Mouse (Mus musculus) kidney, postnatal 0 days (tissue): ENCODE results near the gene Eif4ebp2. TPM values are rescaled to one million over a fixed set of nuclear protein-coding genes. Genes with fewer than 3 reads are reported as not detected.

Experiments
- ATAC-seq: fragments of 200-750 bp; cut with Nextera tagmentation; replicated peaks from 2 replicates; pipeline ENCODE4 v1.8.0; 2017; ENCODE audit warnings: low read depth, moderate number of reproducible peaks, moderate TSS enrichment, moderate library complexity; ENCODE audit not compliant: low FRiP score
- DNase-seq: peaks from one replicate; pipeline ENCODE4 v3.0.0-alpha.2; 2016; ENCODE audit warnings: low spot score
- H3K27ac ChIP-seq: fragments of 300-500 bp; sonication (generic); 2 replicates; pipeline ENCODE4 v1.5.1; 2014; ENCODE audit warnings: mild to moderate bottlenecking
- H3K27me3 ChIP-seq: fragments of 300-500 bp; sonication (generic); 2 replicates; pipeline ENCODE4 v1.6.1; 2014; ENCODE audit warnings: low read length, mixed read lengths; ENCODE audit not compliant: insufficient read depth
- H3K36me3 ChIP-seq: fragments of 300-500 bp; sonication (generic); 2 replicates; pipeline ENCODE4 v1.6.1; 2014; ENCODE audit warnings: low read length, mixed read lengths; ENCODE audit not compliant: insufficient read depth
- H3K4me1 ChIP-seq: fragments of 300-500 bp; sonication (generic); replicated peaks from 2 replicates; pipeline ENCODE4 v1.6.1; 2014; ENCODE audit warnings: antibody characterized with exemption, low read length, mixed read lengths; ENCODE audit not compliant: insufficient read depth
- H3K4me2 ChIP-seq: fragments of 300-500 bp; sonication (generic); 2 replicates; pipeline ENCODE4 v1.6.1; 2014; ENCODE audit warnings: mild to moderate bottlenecking, low read length, moderate library complexity, mixed read lengths
- H3K4me3 ChIP-seq: fragments of 300-500 bp; sonication (generic); replicated peaks from 2 replicates; pipeline ENCODE4 v1.5.1; 2014; ENCODE audit warnings: low read depth, low read length
- H3K9ac ChIP-seq: fragments of 300-500 bp; sonication (generic); 2 replicates; pipeline ENCODE4 v1.6.1; 2014; ENCODE audit warnings: low read depth, low read length
- H3K9me3 ChIP-seq: fragments of 300-500 bp; sonication (generic); replicated peaks from 2 replicates; pipeline ENCODE4 v1.6.1; 2016; ENCODE audit warnings: low read length, inconsistent platforms, mixed read lengths
- CTCF ChIP-seq: IDR thresholded peaks from 2 replicates; pipeline ENCODE4 v1.5.1; 2016; ENCODE audit warnings: antibody characterized with exemption, low read depth, mild to moderate bottlenecking, moderate library complexity
- WGBS: fragments of 180-500 bp; shearing (Covaris S2); extraction: QIAGEN DNeasy Blood & Tissue Kit; methylation state at CpG from one replicate; pipeline ENCODE4 v1.1.7; 2014; 5-methylcytosine and 5-hydroxymethylcytosine counted together
- polyA plus RNA-seq: library from polyadenylated mRNA; unstranded; fragments of >200 nt; fragmentation: Nextera tagmentation; extraction: Ambion mirVana; gene quantifications from 2 replicates; pipeline ENCODE4 v1.2.1, GENCODE M21; 2015

Eif4ebp2 gene
- polyA plus RNA-seq, 1 experiment from 2014 or later, result 75.0 TPM

DNA sequence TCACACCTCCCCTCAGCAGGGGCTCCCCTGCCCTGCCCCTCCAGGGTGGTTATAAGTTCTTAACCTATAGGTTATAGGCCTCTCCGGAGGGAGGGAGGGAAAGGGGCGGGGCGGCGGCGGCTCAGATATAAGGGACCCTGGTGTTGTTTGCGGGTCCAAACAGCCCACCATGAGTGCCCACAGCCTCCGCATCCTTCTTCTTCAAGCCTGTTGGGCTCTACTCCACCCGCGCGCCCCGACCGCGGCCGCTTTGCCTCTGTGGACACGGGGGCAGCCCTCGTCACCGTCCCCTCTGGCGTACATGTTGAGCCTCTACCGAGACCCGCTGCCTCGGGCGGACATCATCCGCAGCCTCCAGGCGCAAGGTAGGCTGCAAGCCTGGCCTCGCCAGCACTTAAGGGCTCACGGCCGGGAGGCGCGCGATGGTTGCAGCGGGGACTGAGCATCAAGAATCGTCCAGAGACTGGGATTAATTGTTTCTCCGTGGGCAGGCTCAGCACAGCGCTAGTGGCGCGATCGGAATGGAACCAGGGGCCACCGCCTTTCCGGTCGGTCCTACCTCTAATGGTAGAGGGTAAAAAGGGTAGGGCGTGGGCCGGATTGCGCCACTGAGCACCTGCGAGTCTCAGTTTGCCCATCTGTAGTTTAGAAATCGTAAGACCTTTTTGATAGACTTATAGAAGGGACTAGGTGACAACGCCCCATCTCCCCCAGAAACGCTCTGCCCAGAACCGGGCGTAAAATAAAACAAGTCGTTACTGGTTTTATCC is 34.1 kb downstream of the Eif4ebp2 start:
- Histone ChIP-seq H3K27ac (no peak overlapping the region), H3K9ac (peak overlapping the region; percentile 43), H3K4me3 (peak overlapping the region; percentile 45), H3K4me2 (peak overlapping the region; percentile 81), H3K4me1 (peaks cover 4% of the 10 kb centered on the region; the same call in 1 of the 2 replicates), H3K9me3 (no peaks in the 10 kb centered on the region), H3K36me3 (no peaks in the 10 kb centered on the region), H3K27me3 (peaks cover 24% of the 10 kb centered on the region)
- ATAC-seq, result no peak
- no peak for TF ChIP-seq CTCF
- 1% methylated on average over 50 of the region's 50 CpGs for WGBS
- no peak for DNase-seq

DNA sequence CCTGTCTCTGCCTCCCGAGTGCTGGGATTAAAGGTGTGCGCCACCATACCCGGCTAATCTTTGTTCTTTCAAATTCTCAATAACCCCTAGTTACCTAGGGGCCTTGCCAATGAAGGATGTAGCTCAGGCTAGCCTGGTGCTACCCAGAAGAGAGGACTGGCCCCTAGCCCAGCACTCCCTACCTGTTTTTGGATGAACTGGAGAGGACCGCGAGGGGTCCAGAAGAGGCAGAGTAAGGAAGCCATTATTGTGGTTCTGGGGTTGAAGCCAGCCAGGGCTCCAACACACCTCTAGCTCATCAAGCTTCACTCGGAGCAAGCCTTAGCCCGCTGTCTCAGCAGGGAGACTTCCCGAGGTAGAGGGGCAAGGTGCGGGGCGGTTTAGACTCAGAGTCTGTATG is 34.8 kb downstream of the Eif4ebp2 start, which contains the start of gene Nodal:
Gene Nodal, plus strand, starts transcription at position 301 of the 400 bp plus-strand sequence.
- Histone ChIP-seq H3K27ac (no peak within 1 kb of the TSS), H3K27me3 (peaks cover 24% of the 10 kb centered on the region), H3K9me3 (no peaks in the 10 kb centered on the region), H3K9ac (peak within 1 kb of the TSS; percentile 43), H3K36me3 (no peaks in the 10 kb centered on the region), H3K4me1 (peaks cover 4% of the 10 kb centered on the region; the same call in 1 of the 2 replicates), H3K4me3 (peak within 1 kb of the TSS; percentile 45), H3K4me2 (peak within 1 kb of the TSS; percentile 81)
- 21% methylated on average over 10 of the region's 10 CpGs for WGBS
- no peak; the same call in 1 of the 2 replicates for TF ChIP-seq CTCF
- DNase-seq (no peak), ATAC-seq (no peak)

DNA sequence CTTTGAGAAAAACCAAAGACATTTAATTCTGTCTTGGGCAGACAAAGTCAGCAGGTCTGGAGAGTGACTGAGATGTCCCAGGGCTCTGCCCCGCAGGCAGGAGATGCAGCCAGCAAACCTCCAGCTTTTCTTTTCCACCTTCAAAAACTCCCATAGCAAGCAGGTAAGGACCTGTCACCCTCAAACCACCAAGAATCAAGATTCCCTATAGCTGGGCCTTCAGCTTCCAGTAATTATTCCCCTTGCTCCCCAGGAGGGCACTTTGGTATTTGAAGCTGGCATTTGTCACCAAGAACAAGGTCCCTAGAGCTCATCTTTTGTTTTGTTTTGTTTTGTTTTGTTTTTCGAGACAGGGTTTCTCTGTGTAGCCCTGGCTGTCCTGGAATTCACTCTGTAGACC is 35.4 kb downstream of the Eif4ebp2 start:
- H3K4me1 ChIP-seq, result peaks cover 4% of the 10 kb centered on the region; the same call in 1 of the 2 replicates
- ATAC-seq (no peak), DNase-seq (no peak)
- no peaks in the 10 kb centered on the region for H3K9me3 ChIP-seq
- peaks cover 24% of the 10 kb centered on the region for H3K27me3 ChIP-seq
- no peak overlapping the region for H3K9ac ChIP-seq
- no peak overlapping the region for H3K4me2 ChIP-seq
- no peak for TF ChIP-seq CTCF
- no peak overlapping the region for H3K4me3 ChIP-seq
- 47% methylated on average over 2 of the region's 2 CpGs for WGBS
- no peaks in the 10 kb centered on the region for H3K36me3 ChIP-seq
- H3K27ac ChIP-seq, result no peak overlapping the region

DNA sequence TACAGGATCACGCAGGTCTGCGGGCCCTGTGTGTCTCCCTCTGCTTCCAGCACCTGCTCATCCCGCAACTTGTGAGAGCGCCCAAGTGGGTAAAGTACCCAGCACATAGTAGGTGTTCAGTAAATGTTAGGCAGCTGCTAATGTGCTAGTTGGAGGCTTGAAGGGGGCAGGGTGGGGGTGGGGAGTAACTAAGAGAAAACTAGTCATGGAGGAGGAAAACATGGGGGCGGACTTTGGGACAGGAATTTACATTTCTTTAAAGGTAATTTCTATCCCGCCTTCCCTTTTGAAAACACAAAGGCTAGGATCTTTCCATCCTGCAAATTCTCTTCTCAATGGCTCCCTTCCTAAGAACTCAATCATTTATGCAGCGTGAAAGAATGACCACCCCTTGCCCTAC is 35.9 kb downstream of the Eif4ebp2 start:
- TF ChIP-seq CTCF, result no peak
- Histone ChIP-seq H3K4me3 (no peak overlapping the region), H3K9ac (no peak overlapping the region), H3K4me2 (no peak overlapping the region), H3K4me1 (peaks cover 4% of the 10 kb centered on the region; the same call in 1 of the 2 replicates), H3K36me3 (no peaks in the 10 kb centered on the region), H3K9me3 (no peaks in the 10 kb centered on the region), H3K27ac (no peak overlapping the region), H3K27me3 (peaks cover 24% of the 10 kb centered on the region)
- WGBS, result 37% methylated on average over 7 of the region's 7 CpGs
- DNase-seq, result no peak
- no peak for ATAC-seq

DNA sequence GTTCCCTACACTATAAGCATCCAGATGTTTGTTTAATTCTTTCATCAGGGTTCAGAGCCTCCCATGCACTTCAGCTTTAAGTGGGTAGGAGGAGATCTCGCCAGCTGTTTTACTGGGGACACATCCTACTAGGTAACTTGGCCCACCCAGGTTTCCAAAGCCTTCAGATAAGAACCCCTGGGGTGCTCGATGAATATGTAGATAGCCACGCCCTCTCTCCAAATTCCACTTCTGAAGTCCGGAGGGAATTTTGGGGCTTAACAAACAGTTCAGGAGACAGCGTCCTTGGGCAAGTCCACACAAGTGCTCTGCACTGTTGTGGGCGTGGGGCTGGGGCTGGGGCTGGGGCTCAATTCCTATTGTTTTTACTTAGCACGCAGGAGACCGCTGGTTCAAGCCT is 36.6 kb downstream of the Eif4ebp2 start:
- Histone ChIP-seq H3K4me1 (peaks cover 4% of the 10 kb centered on the region; the same call in 1 of the 2 replicates), H3K27ac (no peak overlapping the region), H3K9me3 (no peaks in the 10 kb centered on the region), H3K36me3 (no peaks in the 10 kb centered on the region), H3K4me3 (no peak overlapping the region), H3K4me2 (no peak overlapping the region), H3K9ac (no peak overlapping the region), H3K27me3 (peaks cover 24% of the 10 kb centered on the region)
- no peak for DNase-seq
- 29% methylated on average over 8 of the region's 8 CpGs for WGBS
- no peak for ATAC-seq
- TF ChIP-seq CTCF, result no peak

DNA sequence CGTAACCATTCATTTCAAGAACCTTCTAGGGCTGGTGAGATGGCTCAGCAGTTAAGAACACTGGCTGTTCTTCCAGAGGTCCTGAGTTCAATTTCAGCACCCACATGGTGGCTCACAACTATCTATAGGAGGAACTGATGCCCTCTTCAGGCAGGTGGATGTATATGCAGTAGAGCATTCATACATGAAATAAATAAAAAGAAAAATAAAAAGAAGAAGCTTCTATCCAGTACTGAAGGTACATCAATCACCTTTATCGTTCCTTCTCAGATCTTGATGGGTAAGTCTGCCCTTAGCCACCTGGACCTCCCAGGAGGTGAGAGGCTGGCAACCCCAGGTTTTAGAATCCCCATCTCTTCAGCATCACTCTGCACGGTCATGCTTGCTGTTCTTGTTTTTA is 37.2 kb downstream of the Eif4ebp2 start:
- ATAC-seq, result no peak
- peaks cover 24% of the 10 kb centered on the region for H3K27me3 ChIP-seq
- no peak overlapping the region for H3K4me3 ChIP-seq
- H3K4me2 ChIP-seq, result no peak overlapping the region
- TF ChIP-seq CTCF, result peak; percentile 32
- H3K4me1 ChIP-seq, result peaks cover 4% of the 10 kb centered on the region; the same call in 1 of the 2 replicates
- no peaks in the 10 kb centered on the region for H3K9me3 ChIP-seq
- WGBS, result 57% methylated on average over 3 of the region's 3 CpGs
- H3K27ac ChIP-seq, result no peak overlapping the region
- H3K36me3 ChIP-seq, result no peaks in the 10 kb centered on the region
- H3K9ac ChIP-seq, result no peak overlapping the region
- DNase-seq, result no peak
